Mouse (Mus musculus) gastrocnemius, postnatal 25 days (tissue): Measurements from ENCODE around the gene Sbno1. TPM values are rescaled to one million over a fixed set of nuclear protein-coding genes. Genes with fewer than 3 reads are reported as not detected.

Experiments
- DNase-seq: peaks from one replicate; pipeline ENCODE4 v3.0.0; 2022
- total RNA-seq, 2 experiments: library from RNA; stranded (reverse); gene quantifications; 1 replicate in 1 of 2; 2 replicates in 1 of 2; pipeline ENCODE4 v1.2.3; 2021

The Sbno1 gene
- total RNA-seq, 2 experiments from 2014 or later = 35.3 to 37.7 TPM

DNA sequence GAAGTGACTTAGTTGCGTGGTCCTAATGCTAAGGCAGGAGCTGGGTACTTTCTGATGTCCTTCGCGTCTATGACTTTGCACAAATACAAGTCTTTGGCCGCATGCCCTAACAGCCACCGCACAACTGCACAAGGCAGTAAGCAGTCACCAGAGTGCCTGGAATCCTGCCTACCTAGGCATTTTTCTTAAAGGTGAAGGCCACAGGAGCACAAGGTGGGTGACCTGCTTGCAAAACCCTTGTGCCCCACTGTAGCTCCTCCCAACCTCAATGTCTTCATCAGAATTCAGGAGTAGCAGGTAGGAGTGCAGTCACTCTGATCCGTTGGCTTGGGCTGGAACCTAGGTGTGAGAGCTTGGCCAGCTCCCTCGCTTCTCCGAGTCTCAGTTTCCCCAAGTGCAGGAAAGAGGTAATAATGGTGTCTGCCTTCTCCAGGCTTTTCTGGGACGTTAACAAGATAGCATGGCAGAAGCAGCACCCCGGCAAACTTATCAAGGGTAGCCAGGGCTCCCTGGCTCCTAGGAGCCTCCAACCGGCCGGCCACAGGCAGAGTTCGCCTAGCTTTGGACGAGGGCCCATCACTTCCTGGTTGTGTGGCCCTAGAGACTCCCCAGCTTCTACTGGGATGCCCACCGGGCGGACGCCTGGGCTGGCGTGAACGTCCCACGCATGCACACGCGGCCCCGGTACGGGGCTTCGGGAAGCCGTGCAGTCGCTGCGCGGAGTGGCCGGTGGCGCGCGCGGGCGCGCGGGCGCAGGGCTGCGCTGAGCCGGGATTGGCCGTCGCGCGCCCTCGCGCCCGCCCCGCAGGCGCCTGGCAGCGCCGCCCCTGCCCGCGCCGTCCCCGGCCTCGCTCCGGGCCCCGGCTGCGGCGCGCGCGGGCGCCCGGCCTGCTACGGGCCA, 19.1 kb upstream of the Sbno1 start:
- DNase-seq = peak; percentile 80

DNA sequence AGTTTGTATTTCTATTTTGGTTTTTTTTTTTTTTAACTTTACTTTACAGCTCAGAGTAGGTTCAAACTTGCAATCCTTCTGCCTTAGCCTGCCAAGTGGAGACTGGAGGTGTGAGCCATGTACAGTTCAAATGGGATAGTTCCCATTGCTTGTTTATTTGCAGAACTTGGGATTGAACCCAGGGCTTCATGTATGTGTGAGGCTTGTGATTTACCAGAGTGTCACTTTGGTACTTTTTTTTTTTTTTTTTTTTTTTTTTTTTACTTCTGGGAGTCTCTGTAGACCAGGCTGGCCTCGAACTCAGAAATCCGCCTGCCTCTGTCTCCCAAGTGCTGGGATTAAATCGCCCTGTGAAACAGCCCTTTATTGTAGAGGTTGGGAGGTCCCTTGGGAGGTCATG, 18.4 kb upstream of the Sbno1 start:
- no peak for DNase-seq

DNA sequence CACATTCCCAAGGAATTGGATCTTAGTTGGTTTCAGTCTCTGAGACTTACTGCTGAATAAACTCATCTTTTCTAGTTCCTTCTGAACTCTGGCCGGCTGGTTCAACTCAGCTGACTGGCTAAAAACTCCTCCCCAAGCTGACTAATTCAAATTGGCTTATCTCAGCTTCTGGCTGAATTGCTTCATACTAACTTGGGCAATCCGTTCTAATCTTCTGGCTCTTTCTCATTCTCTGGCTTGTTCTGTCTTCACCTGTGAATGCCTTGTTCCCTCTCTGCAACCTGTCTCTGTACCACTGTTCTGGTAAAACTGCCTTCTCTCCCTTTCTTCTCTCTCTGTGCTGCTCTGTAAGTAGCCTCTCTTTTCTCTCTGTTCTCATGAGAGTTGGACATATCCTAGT, 16.8 kb upstream of the Sbno1 start:
- no peak for DNase-seq

DNA sequence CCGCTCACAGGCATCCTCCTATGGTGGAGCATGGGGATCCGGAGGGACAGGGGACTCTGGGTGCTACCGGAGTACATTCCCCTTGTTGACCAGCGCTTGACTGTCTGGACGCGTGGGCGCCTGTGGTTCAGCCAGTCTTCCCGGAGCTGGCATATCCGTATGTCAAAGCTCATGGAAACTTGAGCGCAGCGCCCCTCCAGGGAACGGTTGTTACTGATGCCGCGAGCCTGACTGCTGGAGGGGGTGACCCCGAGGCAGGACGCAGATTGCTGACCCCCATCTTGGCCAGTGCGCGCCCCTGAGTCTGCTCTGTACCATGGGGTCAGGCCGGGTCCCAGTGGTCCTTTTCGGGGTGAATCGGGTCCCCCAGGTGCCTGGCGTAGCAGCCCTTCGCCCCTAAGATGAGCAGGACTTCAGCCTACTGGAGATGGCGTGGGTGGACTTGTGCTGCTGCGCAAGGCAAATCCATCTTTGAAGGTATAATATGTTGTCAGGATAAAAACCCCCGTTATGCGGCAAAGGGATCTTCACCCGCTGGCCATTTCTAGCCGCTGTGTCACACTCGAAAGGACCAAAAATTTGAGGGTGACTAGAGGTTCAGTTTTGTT, 14.4 kb upstream of the Sbno1 start:
- no peak for DNase-seq

DNA sequence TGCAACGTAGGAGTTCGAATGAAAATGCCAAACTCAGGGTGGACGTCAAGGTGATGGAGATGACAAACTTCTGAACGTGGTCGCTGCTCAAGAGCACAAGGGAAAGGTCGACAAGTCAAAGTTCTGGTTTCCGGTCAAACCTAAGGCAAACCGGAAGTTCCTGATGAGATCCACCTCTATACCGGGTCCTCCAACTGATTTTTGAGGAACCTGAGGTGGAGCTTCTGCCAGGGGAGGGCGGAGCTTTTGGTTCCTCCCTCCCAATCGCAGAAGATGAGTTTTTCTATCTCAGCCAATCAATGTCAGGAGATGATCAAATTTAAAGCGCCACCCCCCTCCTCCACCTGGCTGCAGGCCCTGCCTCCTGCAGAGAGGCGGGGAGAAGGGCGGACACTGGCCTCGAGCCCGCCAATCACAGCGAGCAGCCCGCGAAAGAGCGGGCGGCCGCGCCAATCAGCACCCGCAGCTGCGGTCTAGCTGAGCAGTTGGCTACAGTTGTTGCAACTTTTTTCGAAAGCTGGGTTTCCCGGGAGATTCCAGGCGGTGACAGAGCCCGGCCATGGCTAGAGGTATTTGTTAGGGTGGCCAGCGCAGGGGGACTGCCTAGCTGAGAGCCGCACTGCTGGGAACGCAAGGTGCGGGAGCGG, 13.8 kb upstream of the Sbno1 start, which contains the start of gene Kmt5a:
Kmt5a (plus strand) TSS at position 484 of the 647 bp plus-strand sequence.
- peak; percentile 96 for DNase-seq

DNA sequence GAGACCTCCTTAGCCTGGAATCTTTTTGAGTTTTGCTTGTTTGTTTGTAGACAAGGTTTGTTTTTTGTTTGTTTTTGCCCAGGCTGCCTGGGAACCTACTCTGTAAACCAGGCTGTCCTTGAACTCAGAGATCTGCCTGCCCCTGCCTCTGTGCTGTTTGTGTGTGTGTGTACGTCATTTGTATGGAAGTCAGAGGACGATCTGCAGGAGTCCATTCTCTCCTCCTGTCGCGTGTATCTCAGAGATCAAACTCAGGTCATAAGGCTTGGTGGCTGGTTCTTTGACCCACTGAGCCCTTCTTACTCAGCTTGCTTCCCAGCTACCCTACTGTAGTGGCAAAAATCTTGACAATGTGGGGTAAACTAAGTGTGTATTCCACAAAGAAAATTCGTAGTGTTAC, 12.9 kb upstream of the Sbno1 start:
- DNase-seq = no peak

DNA sequence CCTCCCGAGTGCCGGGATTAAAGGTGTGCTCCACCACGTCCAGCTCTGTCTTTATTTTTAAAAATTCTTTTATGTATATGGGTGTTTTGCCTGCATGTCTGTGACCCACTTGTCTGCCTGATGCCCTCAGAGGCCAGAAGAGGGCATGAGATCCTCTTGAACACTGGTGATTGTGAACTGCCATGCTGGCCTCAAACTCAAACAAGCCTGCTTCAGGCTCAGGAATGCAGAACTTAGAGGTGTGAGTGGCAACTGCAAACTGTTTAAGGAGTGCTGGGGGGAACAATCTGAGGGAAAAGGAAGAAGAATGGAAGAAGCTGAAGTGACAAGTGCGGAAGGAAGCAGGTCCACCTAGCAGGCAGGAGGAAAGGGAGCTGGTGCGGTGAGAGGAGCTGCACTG, 12.4 kb upstream of the Sbno1 start:
- no peak for DNase-seq

DNA sequence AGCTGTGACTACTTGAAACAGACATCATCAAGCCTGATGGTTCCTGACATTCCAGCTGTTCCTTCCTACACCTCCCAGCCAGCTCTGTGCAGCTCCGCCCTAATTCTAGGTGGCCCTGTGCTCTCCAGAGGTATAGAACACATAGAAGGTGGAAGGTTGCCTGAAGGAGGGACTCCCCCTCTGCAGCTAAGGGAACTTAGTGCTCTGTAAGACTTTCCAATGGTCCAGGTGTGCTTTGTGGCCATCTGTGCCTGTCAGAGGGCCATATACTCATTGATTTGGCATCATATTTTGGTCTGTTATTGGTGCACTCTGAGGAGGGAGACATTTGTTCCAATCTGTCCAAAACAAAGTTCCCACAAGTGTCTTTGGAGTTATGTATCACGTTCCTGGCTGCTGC, 7.2 kb upstream of the Sbno1 start:
- no peak for DNase-seq

DNA sequence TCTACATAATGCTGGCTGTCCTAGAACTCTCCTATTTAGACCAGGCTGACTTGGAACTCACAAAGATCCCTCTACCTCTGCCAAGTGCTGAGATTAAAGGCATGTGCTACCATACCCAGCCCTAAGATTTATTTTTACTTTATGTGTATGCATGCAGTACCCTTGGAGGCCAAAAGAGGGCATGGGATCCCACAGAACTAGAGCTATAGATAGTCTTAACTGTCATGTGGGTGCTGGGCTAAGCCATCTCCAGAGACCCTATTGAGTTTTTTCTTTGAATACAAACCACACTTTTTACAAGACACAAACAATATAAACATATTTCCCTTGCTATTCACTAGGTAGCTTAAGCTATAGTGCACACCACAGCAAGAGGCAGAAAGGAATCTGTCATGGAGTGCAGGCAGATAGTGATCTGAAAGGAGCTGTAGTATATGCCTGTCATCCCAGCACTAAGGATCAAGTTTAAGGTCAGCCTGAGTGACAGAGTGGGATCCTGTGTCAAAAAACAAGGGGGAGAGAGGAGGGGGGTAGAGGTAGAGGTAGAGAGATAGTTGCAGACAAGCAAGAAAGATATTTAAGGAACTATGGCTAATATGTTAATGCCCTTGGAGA, 6.7 kb upstream of the Sbno1 start:
- peak; percentile 22 for DNase-seq

DNA sequence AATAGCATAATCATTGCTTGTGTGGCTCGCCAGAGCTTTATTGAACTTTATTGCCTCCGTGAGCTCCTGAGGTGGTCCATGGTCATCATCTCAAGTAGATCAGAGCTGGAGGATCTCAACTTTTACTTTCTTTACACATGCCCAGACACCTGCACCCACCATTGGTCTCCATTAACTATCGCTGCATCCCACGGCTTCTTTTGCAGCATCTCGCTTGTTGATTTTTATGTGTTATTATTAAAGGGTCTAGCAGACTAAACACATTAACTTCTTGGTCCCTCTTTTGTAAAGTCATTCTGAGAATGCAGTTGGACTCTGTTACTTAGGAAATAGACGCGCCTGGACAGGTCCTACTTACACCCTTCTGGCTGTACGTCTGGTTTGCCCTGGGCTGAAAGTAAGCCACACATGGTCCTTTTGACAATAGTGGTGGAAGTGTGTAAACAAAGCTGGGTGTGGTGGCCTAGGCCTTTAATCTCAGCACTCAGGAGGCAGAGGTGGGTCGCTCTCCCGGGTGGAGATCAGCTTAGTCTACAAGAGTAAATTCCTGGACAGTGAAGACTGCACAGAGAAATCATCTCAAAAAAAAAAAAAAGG, 772 bp upstream of the Sbno1 start:
- no peak for DNase-seq

DNA sequence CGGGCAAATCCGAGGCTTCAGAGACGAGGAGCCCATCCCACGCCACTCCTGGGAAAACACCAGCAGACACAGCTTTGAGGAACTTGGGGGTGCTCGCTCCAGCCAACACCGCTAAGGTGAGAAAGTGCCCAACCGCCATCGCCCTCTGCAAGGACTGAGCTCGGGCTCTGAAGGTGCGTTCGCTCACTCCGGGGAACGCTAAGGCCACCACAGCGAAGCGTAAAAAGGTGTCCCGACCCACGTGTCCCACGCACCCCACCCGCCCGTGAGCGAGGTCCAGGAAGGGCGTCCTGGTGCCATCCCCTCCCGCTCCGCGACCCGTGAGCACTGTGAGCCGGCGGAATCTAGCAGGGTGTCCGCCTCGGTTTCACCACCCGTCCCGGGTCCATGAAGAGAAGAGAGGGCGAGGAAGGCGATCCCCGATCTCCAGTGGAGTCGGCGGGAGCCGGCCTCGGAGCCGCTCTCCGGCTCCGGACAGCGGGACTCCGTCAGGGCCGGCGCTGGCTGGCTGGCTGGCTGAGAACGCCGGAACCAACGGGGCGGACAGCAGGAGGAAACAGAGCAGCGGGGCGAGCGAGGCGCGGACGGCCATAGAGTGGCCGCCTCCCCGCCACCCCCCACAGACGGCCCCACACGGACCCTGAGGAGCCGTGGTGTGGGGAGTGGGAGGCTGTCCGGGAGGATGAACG, 934 bp downstream of the Sbno1 start:
- peak; percentile 24 for DNase-seq

DNA sequence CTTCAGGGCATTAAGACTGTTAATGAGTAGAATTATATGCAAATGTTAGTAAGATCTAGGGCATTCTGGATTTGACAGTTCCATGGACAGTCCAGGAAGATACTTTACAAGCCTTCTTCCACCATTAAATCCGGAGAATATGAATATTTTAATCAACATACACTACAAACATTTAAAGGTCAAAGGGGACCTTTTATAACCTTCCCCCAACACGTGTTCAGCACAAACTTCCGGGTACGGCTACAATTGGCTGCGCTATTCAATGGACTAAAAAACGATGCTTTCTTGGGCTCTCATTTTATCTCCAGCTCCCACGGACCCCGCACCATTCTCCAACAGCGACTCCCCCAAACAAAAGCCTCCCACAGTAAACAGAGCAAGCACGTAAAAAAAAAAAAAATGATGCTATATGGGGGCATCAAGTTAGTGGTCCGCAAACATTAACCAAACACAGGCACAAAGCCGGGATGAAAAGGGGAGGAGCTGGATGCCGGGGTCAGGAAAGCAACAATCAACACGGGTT, 1.5 kb downstream of the Sbno1 start:
- no peak for DNase-seq

DNA sequence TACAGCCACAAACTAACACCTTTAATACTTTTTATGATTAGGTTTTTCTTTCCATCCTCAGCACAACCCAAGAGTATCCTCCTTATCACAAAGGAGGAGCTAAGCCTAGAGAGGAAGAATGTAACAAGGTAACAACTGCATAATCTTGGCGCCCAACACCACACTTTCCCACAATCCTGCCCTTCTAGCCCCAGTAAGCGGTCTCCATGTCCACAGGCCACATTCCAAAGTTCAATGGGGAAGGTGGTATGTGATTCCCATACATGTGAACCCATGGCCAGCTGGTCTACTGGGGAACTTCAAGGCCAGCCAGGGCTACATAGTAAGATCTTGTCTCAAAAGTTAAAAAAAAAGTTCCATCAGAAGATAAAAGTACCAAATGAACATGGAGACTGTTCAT, 4.0 kb downstream of the Sbno1 start:
- DNase-seq = no peak

DNA sequence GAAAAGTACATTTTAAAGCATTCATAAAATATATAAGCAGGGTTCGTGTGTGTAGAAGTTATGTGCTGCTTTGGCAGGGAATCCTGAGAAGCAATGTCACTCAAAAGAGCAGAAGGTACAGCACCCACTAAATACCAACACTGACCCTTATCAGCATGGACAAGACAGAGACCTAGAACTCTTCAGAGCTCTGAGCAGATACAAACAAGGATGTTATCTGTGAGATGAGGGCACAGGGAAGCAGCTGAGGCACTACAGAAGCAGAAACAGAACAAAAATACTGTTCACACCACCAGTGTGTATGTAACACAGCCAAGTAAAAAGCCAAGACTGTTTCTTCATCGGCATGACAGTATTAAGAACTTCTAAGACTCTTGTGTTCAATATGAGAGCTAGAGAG, 6.9 kb downstream of the Sbno1 start:
- DNase-seq = no peak

DNA sequence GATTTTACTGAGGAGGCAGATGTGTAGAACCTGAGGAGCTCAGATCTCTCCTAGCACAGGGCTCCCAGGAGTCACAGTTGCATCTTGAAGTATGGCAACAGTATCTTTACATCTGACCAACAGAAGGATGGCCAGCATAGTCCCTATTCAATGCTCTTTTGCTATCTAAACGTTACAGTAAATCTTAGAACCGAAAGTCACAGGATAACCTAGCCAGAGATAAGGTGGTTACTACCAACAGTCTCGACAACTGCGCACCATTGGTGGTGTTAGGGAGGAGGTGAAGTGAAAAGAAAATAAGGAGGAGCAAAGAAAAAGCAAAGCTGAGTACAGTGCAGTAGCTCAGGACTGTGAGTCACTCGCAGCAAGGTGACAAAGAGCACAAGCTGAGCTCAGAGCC, 13.6 kb downstream of the Sbno1 start:
- no peak for DNase-seq

DNA sequence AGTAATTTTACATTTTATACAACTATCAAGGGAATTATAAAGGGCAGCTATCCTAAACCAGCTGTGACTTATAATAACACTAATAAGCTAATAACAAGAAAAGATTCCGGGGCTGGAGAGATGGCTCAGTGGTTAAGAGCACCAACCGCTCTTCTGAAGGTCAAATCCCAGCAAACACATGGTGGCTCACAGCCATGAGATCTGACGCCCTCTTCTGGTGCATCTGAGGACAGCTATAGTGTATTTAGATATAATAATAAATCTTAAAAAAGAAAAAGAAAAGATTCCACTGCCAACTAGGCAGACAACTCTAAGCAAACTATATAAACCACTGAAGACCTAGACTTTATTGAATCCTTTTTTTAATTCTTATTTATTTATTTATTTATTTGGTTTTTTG, 15.0 kb downstream of the Sbno1 start:
- no peak for DNase-seq

DNA sequence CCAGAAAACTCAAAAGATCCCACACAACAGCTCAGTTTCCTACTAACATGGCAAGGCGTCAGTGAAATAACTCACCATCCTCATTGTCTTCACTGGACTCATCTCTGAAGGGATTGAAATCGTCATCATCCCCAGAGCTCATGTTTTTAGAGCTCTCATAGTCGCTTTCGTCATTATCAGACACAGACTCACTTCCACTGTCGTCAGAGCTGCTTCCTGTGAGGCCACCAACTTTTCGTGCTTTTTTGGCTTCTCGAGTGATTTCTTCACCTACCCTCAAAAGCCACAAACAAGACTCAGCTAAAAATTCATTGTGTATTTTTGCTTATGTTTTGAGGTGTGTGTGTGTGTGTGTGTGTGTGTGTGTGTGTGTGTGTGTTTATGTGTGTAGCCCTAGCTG, 32.1 kb downstream of the Sbno1 start:
- no peak for DNase-seq

DNA sequence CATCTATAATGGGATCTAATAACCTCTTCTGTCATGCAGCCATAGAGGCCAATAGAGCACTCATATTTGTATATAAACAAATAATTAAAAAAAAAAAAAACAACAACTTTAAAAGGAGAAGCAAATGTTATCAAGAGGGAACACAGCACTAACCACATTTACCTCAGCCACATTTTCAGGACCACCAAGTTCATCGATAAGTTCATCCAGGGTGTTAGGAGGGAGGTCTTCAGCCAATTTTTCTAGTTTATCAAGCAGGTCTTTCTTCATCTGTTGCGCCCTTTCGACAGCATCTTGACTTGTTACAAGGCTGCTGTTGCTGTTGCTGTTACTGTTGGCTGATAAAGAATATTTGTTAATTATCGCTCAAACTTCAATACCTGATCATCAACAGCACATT, 33.4 kb downstream of the Sbno1 start:
- DNase-seq = no peak

DNA sequence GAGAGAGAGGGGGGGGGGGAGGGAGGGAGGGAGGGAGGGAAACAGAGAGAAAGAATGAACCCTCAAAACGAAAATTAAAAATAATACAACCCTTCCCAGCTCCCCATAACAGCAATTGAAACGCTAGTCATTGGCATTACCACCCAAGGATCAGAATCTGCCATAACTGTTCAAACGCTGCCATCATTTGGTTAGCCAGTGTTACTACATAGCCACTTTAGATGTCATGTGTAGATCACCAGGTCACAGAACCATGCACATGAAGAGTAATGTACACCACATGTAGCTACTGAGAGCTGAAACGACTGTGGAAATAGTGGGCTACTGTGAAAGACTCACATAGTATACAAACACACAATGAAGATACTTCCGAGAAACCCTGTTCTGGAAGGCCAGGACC, 37.9 kb downstream of the Sbno1 start:
- DNase-seq = no peak

DNA sequence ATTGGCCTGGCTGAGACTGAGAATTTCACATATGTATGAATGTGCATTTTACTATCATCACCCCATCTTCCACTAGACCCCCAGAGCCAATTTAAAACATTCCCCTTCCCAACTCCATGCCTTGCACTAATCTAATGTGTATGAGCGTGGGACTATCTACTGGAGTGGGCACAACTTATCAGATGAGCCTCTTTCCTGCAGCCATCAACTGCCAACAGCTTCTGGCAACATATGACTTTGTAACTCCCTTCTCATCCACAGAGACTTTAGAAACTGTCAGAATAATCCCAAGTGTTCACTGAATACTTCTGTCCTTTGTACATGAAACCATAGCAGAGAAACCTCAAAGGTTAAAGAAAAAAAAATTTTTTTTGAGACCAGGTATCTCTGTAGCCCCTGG, 45.7 kb downstream of the Sbno1 start:
- no peak for DNase-seq

DNA sequence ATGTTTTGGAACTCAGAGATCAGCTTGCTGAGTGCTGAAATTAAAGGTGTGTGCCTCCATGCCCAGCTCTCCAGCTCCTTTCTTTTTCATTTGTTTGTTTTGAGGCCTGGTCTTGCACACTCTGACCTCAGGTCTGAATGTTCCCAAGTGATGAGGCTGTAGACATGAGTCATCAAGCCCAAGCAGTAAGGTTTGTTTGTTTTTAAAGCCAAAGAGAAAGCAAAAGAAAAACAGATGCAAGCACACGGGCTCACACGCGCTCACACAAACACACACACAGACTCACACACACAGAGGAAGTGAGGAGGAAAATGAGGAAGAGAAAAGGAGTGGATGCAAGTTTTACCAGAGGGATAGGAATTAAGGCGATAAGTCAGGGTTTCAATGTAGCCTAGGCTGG, 48.7 kb downstream of the Sbno1 start:
- no peak for DNase-seq

DNA sequence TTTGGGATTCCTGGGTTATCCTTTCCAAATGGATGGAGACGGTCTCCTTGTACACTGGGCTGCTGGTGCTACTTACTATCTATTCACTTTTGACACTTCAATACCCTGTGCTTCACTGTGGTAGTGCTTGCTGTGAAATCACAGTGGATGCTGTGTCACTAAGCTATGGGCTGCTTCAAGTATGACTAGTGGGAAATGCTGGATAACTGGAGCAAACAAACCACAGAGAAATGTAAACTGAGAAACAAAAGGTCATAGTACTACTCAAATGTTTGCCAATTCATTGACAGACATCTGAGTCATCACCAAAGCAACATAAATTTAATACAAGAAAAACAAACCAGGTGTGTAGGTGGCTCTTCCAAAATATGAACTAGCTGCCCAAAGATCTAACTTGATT, 49.4 kb downstream of the Sbno1 start:
- DNase-seq = no peak
